Mouse (Mus musculus) forebrain, embryonic 14.5 days (tissue): ENCODE data around the gene Bfsp2. TPM values are rescaled to one million over a fixed set of nuclear protein-coding genes. Genes with fewer than 3 reads are reported as not detected.
A peak's percentile ranks its signal among the peaks of the same experiment; 100 is the strongest.

Source experiments
- ATAC-seq: fragments of 200-750 bp; cut with Nextera tagmentation; 2 replicates; pipeline ENCODE4 v1.8.0; 2017; ENCODE audit warnings: mild to moderate bottlenecking, moderate library complexity
- DNase-seq: peaks from one replicate; pipeline ENCODE4 v3.0.0-alpha.2; 2015; ENCODE audit warnings: low spot score
- H3K27ac ChIP-seq: fragments of 300-500 bp; sonication (generic); 2 replicates; pipeline ENCODE4 v1.5.1; 2014; ENCODE audit warnings: low read depth, mild to moderate bottlenecking, control low read depth, low read length, moderate library complexity
- H3K27me3 ChIP-seq: fragments of 300-500 bp; sonication (generic); replicated peaks from 2 replicates; pipeline ENCODE4 v1.6.1; 2014; ENCODE audit warnings: low read length, control low read depth, mixed read lengths; ENCODE audit not compliant: control insufficient read depth, insufficient read depth
- H3K36me3 ChIP-seq: fragments of 300-500 bp; sonication (generic); 2 replicates; pipeline ENCODE4 v1.6.1; 2014; ENCODE audit warnings: low read length, control low read depth; ENCODE audit not compliant: control insufficient read depth, insufficient read depth
- H3K4me1 ChIP-seq: fragments of 300-500 bp; sonication (generic); 2 replicates; pipeline ENCODE4 v1.6.1; 2014; ENCODE audit warnings: antibody characterized with exemption, low read length, control low read depth; ENCODE audit not compliant: control insufficient read depth, insufficient read depth
- H3K4me2 ChIP-seq: fragments of 300-500 bp; sonication (generic); 2 replicates; pipeline ENCODE4 v1.6.1; 2014; ENCODE audit warnings: mild to moderate bottlenecking, control low read depth, low read length
- H3K4me3 ChIP-seq: fragments of 300-500 bp; sonication (generic); 2 replicates; pipeline ENCODE4 v1.5.1; 2014; ENCODE audit warnings: low read depth, low read length, control low read depth
- H3K9ac ChIP-seq: fragments of 300-500 bp; sonication (generic); 2 replicates; pipeline ENCODE4 v1.6.1; 2014; ENCODE audit warnings: mild to moderate bottlenecking, low read length, control low read depth, moderate library complexity
- H3K9me3 ChIP-seq: fragments of 300-500 bp; sonication (generic); replicated peaks from 2 replicates; pipeline ENCODE4 v1.6.1; 2016; ENCODE audit warnings: low read length, control low read depth, mixed read lengths; ENCODE audit not compliant: control insufficient read depth
- WGBS: fragments of 180-500 bp; shearing (Covaris S2); extraction: QIAGEN DNeasy Blood & Tissue Kit; methylation state at CpG from one replicate; pipeline ENCODE4 v1.1.7; 2014; 5-methylcytosine and 5-hydroxymethylcytosine counted together
- polyA plus RNA-seq: library from polyadenylated mRNA; unstranded; fragments of >200 nt; fragmentation: Nextera tagmentation; extraction: Ambion mirVana; gene quantifications from 2 replicates; pipeline ENCODE4 v1.2.1, GENCODE M21; 2014

Gene Bfsp2
- polyA plus RNA-seq, 1 experiment from 2014 or later: 1.5 TPM

GRCm38 (mm10) chr9:103494346-103495020 lies 14.3 kb upstream of the Bfsp2 start:
- no peak overlapping the region; the same call in 1 of the 2 replicates for H3K27ac ChIP-seq
- no peak overlapping the region for H3K4me3 ChIP-seq
- 17% methylated on average over 7 of the region's 7 CpGs for WGBS
- H3K4me1 ChIP-seq: peaks cover 4% of the 10 kb centered on the region
- H3K9me3 ChIP-seq: no peaks in the 10 kb centered on the region
- ATAC-seq (peak; percentile 90), DNase-seq (peak; percentile 91)
- H3K9ac ChIP-seq: no peak overlapping the region
- no peaks in the 10 kb centered on the region for H3K27me3 ChIP-seq
- peaks cover 15% of the 10 kb centered on the region for H3K36me3 ChIP-seq
- H3K4me2 ChIP-seq: no peak overlapping the region

- ATAC-seq (no peak), DNase-seq (no peak)
- H3K27ac ChIP-seq: no peak overlapping the region
- no peaks in the 10 kb centered on the region for H3K27me3 ChIP-seq
- peaks cover 7% of the 10 kb centered on the region; the same call in 1 of the 2 replicates for H3K36me3 ChIP-seq
- no peak overlapping the region for H3K9ac ChIP-seq
- H3K4me1 ChIP-seq: peaks cover 4% of the 10 kb centered on the region
- WGBS: 82% methylated on average over 8 of the region's 8 CpGs
- H3K9me3 ChIP-seq: no peaks in the 10 kb centered on the region
- no peak overlapping the region for H3K4me2 ChIP-seq
- H3K4me3 ChIP-seq: no peak overlapping the region
Measured at GRCm38 (mm10) chr9:103491985-103492384, 11.8 kb upstream of the Bfsp2 start.

DNA sequence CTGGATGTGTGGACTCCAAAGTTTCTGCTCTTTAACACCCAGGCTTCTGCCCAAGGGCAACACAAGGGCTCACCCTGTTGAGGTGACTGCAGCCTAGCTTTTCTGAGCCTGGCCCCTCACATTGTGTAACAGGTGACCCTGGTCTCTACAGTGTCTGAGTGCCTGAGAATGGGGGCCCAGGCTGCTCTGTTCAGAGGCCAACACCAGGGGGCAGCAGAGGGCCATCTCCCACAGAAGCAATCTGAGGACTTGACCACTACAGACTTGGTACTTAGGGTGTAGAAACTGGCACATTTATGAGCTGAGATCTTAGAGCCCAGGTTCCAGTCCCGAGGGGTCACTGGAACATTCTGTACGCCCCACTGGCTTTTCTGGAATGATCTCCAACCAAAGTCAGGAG lies 10.2 kb upstream of the Bfsp2 start:
- Histone ChIP-seq H3K36me3 (peaks cover 7% of the 10 kb centered on the region; the same call in 1 of the 2 replicates), H3K27me3 (no peaks in the 10 kb centered on the region), H3K4me3 (no peak overlapping the region), H3K9ac (no peak overlapping the region), H3K9me3 (no peaks in the 10 kb centered on the region), H3K4me1 (peaks cover 4% of the 10 kb centered on the region), H3K27ac (no peak overlapping the region), H3K4me2 (no peak overlapping the region)
- ATAC-seq (peak; percentile 71), DNase-seq (peak; percentile 72)
- 10% methylated on average over 2 of the region's 2 CpGs for WGBS

DNA sequence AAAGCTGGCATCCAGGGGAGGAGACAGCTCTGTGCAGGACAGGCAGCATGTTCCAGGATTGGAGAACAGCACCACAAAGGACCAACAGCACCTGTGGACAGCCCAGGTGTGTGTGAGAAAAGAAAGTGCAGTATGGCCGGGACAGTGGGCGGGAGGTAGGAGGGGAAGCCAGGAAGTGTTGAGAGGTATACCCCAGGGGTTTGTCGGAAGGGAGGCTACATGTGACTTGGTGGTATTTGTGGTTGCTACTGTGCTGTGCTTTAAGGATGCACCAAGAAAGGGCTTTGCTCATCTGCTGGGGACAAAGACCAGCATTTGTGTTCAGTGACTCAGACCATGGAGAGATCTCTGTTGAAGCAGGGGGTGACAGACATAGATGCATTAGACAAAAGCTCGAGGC lies 9.7 kb upstream of the Bfsp2 start:
- DNase-seq (no peak), ATAC-seq (no peak)
- Histone ChIP-seq H3K9ac (no peak overlapping the region), H3K9me3 (no peaks in the 10 kb centered on the region), H3K4me1 (peaks cover 4% of the 10 kb centered on the region), H3K27ac (no peak overlapping the region), H3K4me3 (no peak overlapping the region), H3K27me3 (no peaks in the 10 kb centered on the region), H3K36me3 (peaks cover 7% of the 10 kb centered on the region; the same call in 1 of the 2 replicates), H3K4me2 (no peak overlapping the region)
- WGBS: 85% methylated on average over 4 of the region's 4 CpGs

- H3K9me3 ChIP-seq: no peaks in the 10 kb centered on the region
- WGBS: 63% methylated on average over 7 of the region's 7 CpGs
- H3K4me3 ChIP-seq: no peak overlapping the region
- no peak for ATAC-seq
- no peaks in the 10 kb centered on the region for H3K27me3 ChIP-seq
- no peak overlapping the region for H3K4me2 ChIP-seq
- H3K9ac ChIP-seq: no peak overlapping the region
- DNase-seq: no peak
- no peak overlapping the region for H3K27ac ChIP-seq
- no peaks in the 10 kb centered on the region for H3K4me1 ChIP-seq
- peaks cover 7% of the 10 kb centered on the region; the same call in 1 of the 2 replicates for H3K36me3 ChIP-seq
Measured at GRCm38 (mm10) chr9:103489096-103489495, 8.9 kb upstream of the Bfsp2 start.

DNA sequence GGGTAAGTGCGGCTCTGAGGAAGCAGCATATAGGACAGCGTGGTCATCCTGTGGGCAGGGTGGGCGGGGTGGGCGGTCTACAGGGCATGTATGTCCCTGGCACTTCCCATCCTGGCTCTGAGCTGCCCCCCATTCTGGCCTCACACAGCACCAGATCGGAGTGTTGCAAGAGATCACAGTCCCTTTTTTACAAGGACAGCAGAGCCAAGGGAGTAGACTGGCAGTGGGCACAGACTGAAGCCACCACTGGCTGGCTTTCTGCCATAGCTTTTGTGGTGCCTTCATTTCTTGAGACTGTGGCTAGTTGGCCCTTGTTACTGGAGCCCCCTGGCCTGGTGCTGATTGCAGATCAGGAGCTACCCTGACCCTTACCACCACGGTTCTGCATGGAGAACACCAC lies 6.0 kb upstream of the Bfsp2 start:
- no peaks in the 10 kb centered on the region for H3K27me3 ChIP-seq
- no peak overlapping the region for H3K4me3 ChIP-seq
- H3K4me1 ChIP-seq: 0 out of 2 replicates have a peak, but pooled peaks cover 2% of the 10 kb centered on the region
- H3K27ac ChIP-seq: no peak overlapping the region
- no peaks in the 10 kb centered on the region for H3K9me3 ChIP-seq
- no peak overlapping the region for H3K9ac ChIP-seq
- no peak overlapping the region for H3K4me2 ChIP-seq
- DNase-seq (no peak), ATAC-seq (no peak)
- 85% methylated on average over 6 of the region's 6 CpGs for WGBS
- peaks cover 7% of the 10 kb centered on the region; the same call in 1 of the 2 replicates for H3K36me3 ChIP-seq

DNA sequence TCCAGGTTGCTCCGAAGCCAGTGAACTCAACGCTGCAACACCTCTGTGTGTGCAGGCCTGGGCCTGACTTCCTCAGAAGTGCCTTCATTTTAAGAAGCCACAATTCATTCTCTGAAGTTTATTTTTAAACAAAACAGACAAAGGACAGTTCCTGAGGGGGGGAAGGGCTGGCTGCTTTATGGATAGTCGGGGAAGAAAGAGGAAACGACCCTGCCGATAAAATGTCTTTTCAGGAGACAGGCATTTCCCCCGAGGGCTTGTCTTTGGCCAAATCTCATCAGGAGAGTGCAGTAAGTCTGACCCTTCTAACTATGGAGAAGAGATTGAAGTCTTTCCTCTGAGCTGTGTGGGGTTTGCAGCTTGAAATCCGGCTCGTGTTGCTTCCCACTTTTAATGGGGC lies 5.4 kb upstream of the Bfsp2 start:
- H3K4me2 ChIP-seq: no peak overlapping the region
- H3K27me3 ChIP-seq: no peaks in the 10 kb centered on the region
- DNase-seq (no peak), ATAC-seq (no peak)
- H3K4me1 ChIP-seq: peaks cover 5% of the 10 kb centered on the region
- H3K27ac ChIP-seq: no peak overlapping the region
- H3K9me3 ChIP-seq: no peaks in the 10 kb centered on the region
- WGBS: 40% methylated on average over 8 of the region's 8 CpGs
- H3K4me3 ChIP-seq: no peak overlapping the region
- H3K9ac ChIP-seq: no peak overlapping the region
- H3K36me3 ChIP-seq: peaks cover 7% of the 10 kb centered on the region; the same call in 1 of the 2 replicates

DNA sequence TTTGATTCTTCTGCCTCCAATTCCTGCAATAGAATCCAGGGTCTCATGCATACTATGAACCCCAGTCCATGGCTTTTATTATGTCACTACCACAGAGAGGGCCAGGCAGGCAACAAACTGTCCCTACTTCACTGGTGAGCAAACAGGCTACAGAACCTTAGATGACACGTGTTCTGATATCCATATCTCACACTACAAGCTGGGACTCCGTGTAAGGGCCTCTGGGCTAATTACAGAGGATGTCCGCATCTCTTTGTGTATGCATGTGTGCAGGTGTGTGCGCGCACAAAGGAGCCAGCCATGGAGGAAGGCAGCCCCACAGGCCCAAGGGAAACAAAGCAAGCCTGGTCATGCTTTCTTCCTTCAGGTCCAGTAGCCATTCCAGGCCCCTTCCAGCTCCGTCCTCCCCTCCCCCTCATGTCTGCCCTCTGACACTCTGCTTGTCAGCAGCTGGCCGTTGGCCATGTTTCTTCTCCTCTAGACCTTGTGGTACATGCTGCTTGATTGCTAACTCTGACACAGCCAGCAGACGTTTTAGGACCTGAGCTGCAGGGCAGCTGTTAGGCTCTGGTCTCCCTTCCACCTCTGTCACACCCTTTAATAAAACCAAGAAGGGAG lies 492 bp upstream of the Bfsp2 start:
- H3K4me3 ChIP-seq: no peak overlapping the region
- H3K27me3 ChIP-seq: no peaks in the 10 kb centered on the region
- peaks cover 12% of the 10 kb centered on the region for H3K4me1 ChIP-seq
- H3K4me2 ChIP-seq: no peak overlapping the region
- H3K27ac ChIP-seq: peak overlapping the region; percentile 11; the same call in 1 of the 2 replicates
- no peaks in the 10 kb centered on the region for H3K36me3 ChIP-seq
- DNase-seq (peak; percentile 38), ATAC-seq (peak; percentile 52; the same call in 1 of the 2 replicates)
- WGBS: 50% methylated on average over 8 of the region's 8 CpGs
- no peak overlapping the region for H3K9ac ChIP-seq
- H3K9me3 ChIP-seq: no peaks in the 10 kb centered on the region

- no peaks in the 10 kb centered on the region for H3K27me3 ChIP-seq
- H3K9ac ChIP-seq: no peak overlapping the region
- H3K9me3 ChIP-seq: no peaks in the 10 kb centered on the region
- no peak overlapping the region for H3K4me2 ChIP-seq
- ATAC-seq: no peak
- H3K27ac ChIP-seq: no peak overlapping the region
- H3K36me3 ChIP-seq: no peaks in the 10 kb centered on the region
- WGBS: 79% methylated on average over 6 of the region's 6 CpGs
- peaks cover 16% of the 10 kb centered on the region for H3K4me1 ChIP-seq
- H3K4me3 ChIP-seq: no peak overlapping the region
- no peak for DNase-seq
Measured at GRCm38 (mm10) chr9:103475414-103475813, 4.8 kb downstream of the Bfsp2 start.
